Mouse (Mus musculus): ENCODE results near the gene Elf4. TPM values are rescaled to one million over a fixed set of nuclear protein-coding genes. Genes with fewer than 3 reads are reported as not detected.

The Elf4 gene
- polyA plus RNA-seq, 1 experiment from 2014 or later, result 19.8 TPM

DNA sequence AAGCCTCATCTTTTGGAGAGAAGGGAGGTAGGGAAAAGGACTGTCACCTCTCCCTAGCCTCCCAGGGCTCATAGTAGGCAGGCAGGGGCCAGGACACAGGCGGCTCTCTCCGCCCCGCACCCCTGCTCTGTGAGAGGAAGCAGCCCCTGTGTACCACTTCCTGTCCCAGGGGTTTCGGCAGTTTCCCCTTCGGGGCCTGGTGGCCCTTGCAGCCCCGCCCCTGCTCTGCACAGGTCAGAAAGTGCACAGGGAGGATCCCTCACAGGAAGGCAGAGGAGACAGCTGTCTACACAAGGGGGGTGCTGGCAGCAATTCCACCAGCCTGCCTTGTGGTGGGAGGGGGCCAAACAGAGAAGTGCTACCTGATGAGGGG is 29.4 kb downstream of the Elf4 start:
- H3K9ac ChIP-seq (ENCODE audit: low read length), result no peak overlapping the region
- H3K4me1 ChIP-seq (replicated peaks; ENCODE audit: control insufficient read depth, insufficient read depth, low read length), result 0 out of 2 replicates have a peak, but pooled peaks cover 3% of the 10 kb centered on the region
- H3K4me2 ChIP-seq (ENCODE audit: low read length), result no peak overlapping the region
- DNase-seq (ENCODE audit: low spot score) (no peak), ATAC-seq (replicated peaks; ENCODE audit: low FRiP score, low TSS enrichment, low read depth) (no peak)
- no peaks in the 10 kb centered on the region for H3K9me3 ChIP-seq (ENCODE audit: control insufficient read depth, low read length)
- H3K4me3 ChIP-seq (ENCODE audit: low read depth, low read length), result no peak overlapping the region
- 35% methylated on average over 6 of the region's 6 CpGs for WGBS
- no peak overlapping the region for H3K27ac ChIP-seq (ENCODE audit: low read depth)
- no peaks in the 10 kb centered on the region for H3K27me3 ChIP-seq (replicated peaks; ENCODE audit: control insufficient read depth, insufficient read depth, low read length)
- H3K36me3 ChIP-seq (ENCODE audit: control insufficient read depth, insufficient read depth, low read length), result no peaks in the 10 kb centered on the region

DNA sequence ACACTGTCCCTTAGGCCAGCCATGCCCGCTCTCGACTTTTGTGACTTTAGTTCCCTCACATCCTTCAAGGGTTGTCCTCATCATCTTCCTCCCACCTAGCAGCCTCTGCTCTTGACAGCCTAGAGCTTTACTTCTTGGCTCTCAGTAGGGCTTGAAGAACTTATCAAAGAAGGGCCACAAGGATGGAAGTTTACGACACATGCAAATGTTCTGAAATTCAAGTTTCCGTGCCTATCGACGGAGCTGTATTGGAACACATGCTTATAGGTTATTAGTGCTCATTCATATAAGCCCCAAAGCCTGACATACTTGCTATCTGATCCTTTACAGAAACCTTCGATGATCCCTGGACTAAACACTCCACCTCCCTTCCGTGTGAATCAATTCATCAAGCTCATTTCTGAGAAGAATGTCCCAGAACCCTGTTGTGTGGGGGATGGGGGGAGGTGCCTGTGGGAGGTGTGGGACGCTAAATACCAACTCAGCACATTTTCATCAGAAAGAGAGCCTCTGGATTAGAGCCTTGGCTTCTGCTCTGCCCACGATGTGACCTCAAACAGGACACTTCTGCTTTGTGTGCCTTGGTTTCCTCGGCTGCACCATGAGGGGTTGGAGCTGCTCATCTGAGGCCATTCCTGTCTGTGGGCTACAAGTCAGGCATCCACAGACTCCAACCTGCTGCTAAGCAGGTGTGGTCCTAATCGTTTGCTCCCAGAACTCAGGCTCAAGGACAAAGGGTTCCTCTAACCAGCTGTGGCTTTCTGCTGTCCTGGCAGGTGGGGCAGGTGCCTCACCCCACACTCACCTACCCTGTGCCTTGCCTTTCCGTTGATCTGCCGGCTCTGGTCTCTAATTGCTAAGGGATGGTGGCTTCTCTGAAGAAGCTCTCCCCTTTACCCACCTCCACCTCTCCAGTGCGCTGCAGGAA is 30.1 kb downstream of the Elf4 start:
- Histone ChIP-seq H3K9me3 (ENCODE audit: control insufficient read depth, low read length) (no peaks in the 10 kb centered on the region), H3K4me2 (ENCODE audit: low read length) (no peak overlapping the region), H3K27me3 (replicated peaks; ENCODE audit: control insufficient read depth, insufficient read depth, low read length) (no peaks in the 10 kb centered on the region), H3K36me3 (ENCODE audit: control insufficient read depth, insufficient read depth, low read length) (no peaks in the 10 kb centered on the region), H3K4me1 (replicated peaks; ENCODE audit: control insufficient read depth, insufficient read depth, low read length) (0 out of 2 replicates have a peak, but pooled peaks cover 3% of the 10 kb centered on the region), H3K27ac (ENCODE audit: low read depth) (no peak overlapping the region), H3K4me3 (ENCODE audit: low read depth, low read length) (no peak overlapping the region), H3K9ac (ENCODE audit: low read length) (no peak overlapping the region)
- 62% methylated on average over 15 of the region's 15 CpGs for WGBS
- DNase-seq (ENCODE audit: low spot score) (no peak), ATAC-seq (replicated peaks; ENCODE audit: low FRiP score, low TSS enrichment, low read depth) (no peak)

DNA sequence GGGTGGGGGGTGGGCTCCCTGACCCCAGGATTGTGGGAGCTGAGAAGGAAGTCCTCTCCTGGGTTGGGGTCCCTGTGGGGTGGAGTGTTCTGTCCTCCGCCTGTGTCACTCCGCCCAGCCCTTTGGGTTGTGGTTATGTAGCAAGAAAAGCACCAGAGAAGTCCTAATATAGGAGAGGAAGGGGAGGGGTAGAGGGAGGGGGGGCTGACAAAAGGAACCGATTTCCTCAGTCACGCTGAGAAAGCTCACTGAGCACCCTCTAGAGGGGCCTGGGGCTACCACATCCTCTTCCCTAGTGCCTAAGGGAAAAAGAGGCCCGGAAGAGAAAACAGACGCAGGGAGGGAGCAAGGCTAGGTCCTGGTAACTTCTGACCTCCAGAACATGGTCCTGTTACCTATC is 33.4 kb downstream of the Elf4 start:
- Histone ChIP-seq H3K27ac (ENCODE audit: low read depth) (no peak overlapping the region), H3K9me3 (ENCODE audit: control insufficient read depth, low read length) (no peaks in the 10 kb centered on the region), H3K36me3 (ENCODE audit: control insufficient read depth, insufficient read depth, low read length) (no peaks in the 10 kb centered on the region), H3K4me1 (replicated peaks; ENCODE audit: control insufficient read depth, insufficient read depth, low read length) (0 out of 2 replicates have a peak, but pooled peaks cover 3% of the 10 kb centered on the region), H3K27me3 (replicated peaks; ENCODE audit: control insufficient read depth, insufficient read depth, low read length) (no peaks in the 10 kb centered on the region), H3K9ac (ENCODE audit: low read length) (no peak overlapping the region), H3K4me3 (ENCODE audit: low read depth, low read length) (no peak overlapping the region), H3K4me2 (ENCODE audit: low read length) (no peak overlapping the region)
- 44% methylated on average over 6 of the region's 6 CpGs for WGBS
- no peak for ATAC-seq (replicated peaks; ENCODE audit: low FRiP score, low TSS enrichment, low read depth)
- DNase-seq (ENCODE audit: low spot score), result no peak

DNA sequence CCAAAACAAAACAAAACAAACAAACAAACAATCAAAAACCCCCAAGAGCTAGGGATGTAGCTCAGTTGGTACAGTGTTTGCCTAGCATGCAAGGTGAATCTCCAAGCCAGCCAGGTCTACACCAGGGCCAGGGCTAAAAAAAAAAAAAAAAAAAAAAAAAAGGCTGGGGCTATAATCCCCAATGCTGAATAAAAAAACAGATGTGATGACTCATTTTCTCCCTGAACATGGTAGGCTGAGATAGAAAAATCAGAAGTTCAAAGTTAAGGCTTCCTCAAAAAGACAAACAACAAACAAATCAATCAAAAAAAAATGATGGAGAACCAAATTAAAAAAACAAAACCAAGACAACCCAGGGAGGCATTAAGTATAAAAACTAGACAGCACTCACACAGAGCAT is 33.8 kb downstream of the Elf4 start:
- Histone ChIP-seq H3K4me2 (ENCODE audit: low read length) (no peak overlapping the region), H3K9me3 (ENCODE audit: control insufficient read depth, low read length) (no peaks in the 10 kb centered on the region), H3K4me1 (replicated peaks; ENCODE audit: control insufficient read depth, insufficient read depth, low read length) (0 out of 2 replicates have a peak, but pooled peaks cover 3% of the 10 kb centered on the region), H3K9ac (ENCODE audit: low read length) (no peak overlapping the region), H3K27ac (ENCODE audit: low read depth) (no peak overlapping the region), H3K4me3 (ENCODE audit: low read depth, low read length) (no peak overlapping the region), H3K27me3 (replicated peaks; ENCODE audit: control insufficient read depth, insufficient read depth, low read length) (no peaks in the 10 kb centered on the region), H3K36me3 (ENCODE audit: control insufficient read depth, insufficient read depth, low read length) (no peaks in the 10 kb centered on the region)
- no peak for ATAC-seq (replicated peaks; ENCODE audit: low FRiP score, low TSS enrichment, low read depth)
- no peak for DNase-seq (ENCODE audit: low spot score)

DNA sequence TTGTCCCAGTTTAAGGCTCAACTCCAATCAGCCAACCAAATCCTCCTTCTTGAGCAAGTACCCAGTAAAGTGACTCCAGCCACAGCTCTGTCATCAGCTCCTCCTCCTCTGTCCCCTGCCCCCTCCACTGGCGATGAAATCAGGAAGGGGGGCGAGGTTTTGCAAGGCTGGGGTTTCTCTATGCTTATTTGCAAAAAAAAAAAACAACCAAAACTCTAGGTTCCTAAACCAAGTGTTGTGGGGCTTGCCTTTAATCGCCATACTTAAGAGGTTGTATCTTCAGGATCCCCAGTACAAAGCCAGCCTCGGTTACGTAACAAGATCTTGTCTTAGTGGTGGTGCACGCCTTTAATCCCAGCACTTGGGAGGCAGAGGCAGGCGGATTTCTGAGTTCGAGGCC is 34.3 kb downstream of the Elf4 start:
- Histone ChIP-seq H3K9me3 (ENCODE audit: control insufficient read depth, low read length) (no peaks in the 10 kb centered on the region), H3K27ac (ENCODE audit: low read depth) (no peak overlapping the region), H3K4me2 (ENCODE audit: low read length) (no peak overlapping the region), H3K27me3 (replicated peaks; ENCODE audit: control insufficient read depth, insufficient read depth, low read length) (no peaks in the 10 kb centered on the region), H3K9ac (ENCODE audit: low read length) (no peak overlapping the region), H3K36me3 (ENCODE audit: control insufficient read depth, insufficient read depth, low read length) (no peaks in the 10 kb centered on the region), H3K4me1 (replicated peaks; ENCODE audit: control insufficient read depth, insufficient read depth, low read length) (0 out of 2 replicates have a peak, but pooled peaks cover 3% of the 10 kb centered on the region), H3K4me3 (ENCODE audit: low read depth, low read length) (no peak overlapping the region)
- no peak for DNase-seq (ENCODE audit: low spot score)
- no peak for ATAC-seq (replicated peaks; ENCODE audit: low FRiP score, low TSS enrichment, low read depth)
- WGBS, result 88% methylated on average over 8 of the region's 8 CpGs

DNA sequence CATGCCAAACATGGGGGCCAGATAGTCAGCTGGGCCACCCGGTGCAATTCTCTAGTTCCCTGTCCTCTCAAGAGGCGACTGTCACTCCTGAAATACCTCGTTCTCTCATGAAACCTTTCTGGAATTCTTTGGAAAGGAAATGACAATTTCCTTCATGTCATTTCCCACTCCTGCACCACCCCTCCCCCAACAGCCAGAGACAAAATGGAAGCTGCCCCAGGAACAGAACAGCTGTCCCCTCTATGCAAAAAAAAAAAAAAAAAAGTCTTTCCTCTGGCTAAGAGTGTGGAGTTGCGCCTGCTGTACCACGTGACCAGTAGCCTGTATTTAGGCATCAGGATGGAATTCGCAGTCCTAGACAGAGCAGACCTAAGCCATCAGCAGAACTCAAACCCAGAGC is 34.7 kb downstream of the Elf4 start:
- no peak overlapping the region for H3K27ac ChIP-seq (ENCODE audit: low read depth)
- H3K9ac ChIP-seq (ENCODE audit: low read length), result no peak overlapping the region
- H3K9me3 ChIP-seq (ENCODE audit: control insufficient read depth, low read length), result no peaks in the 10 kb centered on the region
- no peaks in the 10 kb centered on the region for H3K4me1 ChIP-seq (replicated peaks; ENCODE audit: control insufficient read depth, insufficient read depth, low read length)
- H3K36me3 ChIP-seq (ENCODE audit: control insufficient read depth, insufficient read depth, low read length), result no peaks in the 10 kb centered on the region
- no peak overlapping the region for H3K4me2 ChIP-seq (ENCODE audit: low read length)
- no peak overlapping the region for H3K4me3 ChIP-seq (ENCODE audit: low read depth, low read length)
- H3K27me3 ChIP-seq (replicated peaks; ENCODE audit: control insufficient read depth, insufficient read depth, low read length), result no peaks in the 10 kb centered on the region
- DNase-seq (ENCODE audit: low spot score) (no peak), ATAC-seq (replicated peaks; ENCODE audit: low FRiP score, low TSS enrichment, low read depth) (no peak)
- 72% methylated on average over 6 of the region's 6 CpGs for WGBS

DNA sequence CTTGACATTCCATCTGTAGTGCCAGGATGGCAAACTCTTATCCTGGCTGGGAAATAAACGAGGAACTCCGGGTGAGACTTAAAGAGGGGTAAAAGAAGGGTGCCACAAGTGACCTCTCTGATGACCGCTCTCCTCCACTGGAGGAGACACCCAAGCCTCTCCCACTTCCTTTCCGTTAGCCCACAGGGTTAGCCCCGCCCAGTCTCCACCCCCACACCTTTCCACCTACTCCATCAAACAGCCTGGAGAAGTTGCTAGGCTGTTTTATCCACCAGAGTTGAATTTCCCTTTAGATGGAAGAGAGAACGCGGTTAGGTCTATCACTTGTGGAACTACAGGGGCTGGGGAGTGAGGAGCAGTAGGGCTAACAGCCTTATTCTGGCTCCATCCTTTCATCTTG is 37.7 kb downstream of the Elf4 start:
- H3K4me2 ChIP-seq (ENCODE audit: low read length), result no peak overlapping the region
- H3K36me3 ChIP-seq (ENCODE audit: control insufficient read depth, insufficient read depth, low read length), result no peaks in the 10 kb centered on the region
- DNase-seq (ENCODE audit: low spot score) (no peak), ATAC-seq (replicated peaks; ENCODE audit: low FRiP score, low TSS enrichment, low read depth) (no peak)
- 49% methylated on average over 7 of the region's 7 CpGs for WGBS
- no peak overlapping the region for H3K9ac ChIP-seq (ENCODE audit: low read length)
- H3K27ac ChIP-seq (ENCODE audit: low read depth), result no peak overlapping the region
- H3K27me3 ChIP-seq (replicated peaks; ENCODE audit: control insufficient read depth, insufficient read depth, low read length), result no peaks in the 10 kb centered on the region
- H3K4me3 ChIP-seq (ENCODE audit: low read depth, low read length), result no peak overlapping the region
- H3K4me1 ChIP-seq (replicated peaks; ENCODE audit: control insufficient read depth, insufficient read depth, low read length), result no peaks in the 10 kb centered on the region
- no peaks in the 10 kb centered on the region for H3K9me3 ChIP-seq (ENCODE audit: control insufficient read depth, low read length)

DNA sequence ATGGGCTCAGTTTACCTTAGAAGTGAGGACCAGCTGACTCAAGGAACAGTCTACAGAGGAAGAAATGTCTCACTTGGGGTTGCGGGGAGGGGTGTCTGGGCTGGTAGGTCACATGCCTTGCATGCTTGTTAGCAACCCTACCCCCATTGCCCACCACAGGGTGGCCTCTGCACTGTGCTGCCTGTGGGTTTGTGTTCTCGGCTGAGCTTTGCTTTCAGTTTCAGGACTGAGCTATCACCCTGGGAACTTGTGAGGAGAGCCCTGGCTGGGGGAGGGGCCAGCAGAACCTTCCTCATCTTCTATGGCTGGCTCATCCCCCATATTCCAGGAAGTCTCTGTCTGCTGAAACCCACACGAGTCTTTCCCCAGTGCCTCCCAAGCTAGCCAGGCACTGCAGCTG is 38.3 kb downstream of the Elf4 start:
- Histone ChIP-seq H3K27ac (ENCODE audit: low read depth) (no peak overlapping the region), H3K4me2 (ENCODE audit: low read length) (no peak overlapping the region), H3K4me1 (replicated peaks; ENCODE audit: control insufficient read depth, insufficient read depth, low read length) (no peaks in the 10 kb centered on the region), H3K36me3 (ENCODE audit: control insufficient read depth, insufficient read depth, low read length) (no peaks in the 10 kb centered on the region), H3K27me3 (replicated peaks; ENCODE audit: control insufficient read depth, insufficient read depth, low read length) (no peaks in the 10 kb centered on the region), H3K9me3 (ENCODE audit: control insufficient read depth, low read length) (no peaks in the 10 kb centered on the region), H3K9ac (ENCODE audit: low read length) (no peak overlapping the region), H3K4me3 (ENCODE audit: low read depth, low read length) (no peak overlapping the region)
- DNase-seq (ENCODE audit: low spot score) (no peak), ATAC-seq (replicated peaks; ENCODE audit: low FRiP score, low TSS enrichment, low read depth) (peak; percentile 60; the same call in 1 of the 2 replicates)
- WGBS, result 21% methylated on average over 3 of the region's 3 CpGs

DNA sequence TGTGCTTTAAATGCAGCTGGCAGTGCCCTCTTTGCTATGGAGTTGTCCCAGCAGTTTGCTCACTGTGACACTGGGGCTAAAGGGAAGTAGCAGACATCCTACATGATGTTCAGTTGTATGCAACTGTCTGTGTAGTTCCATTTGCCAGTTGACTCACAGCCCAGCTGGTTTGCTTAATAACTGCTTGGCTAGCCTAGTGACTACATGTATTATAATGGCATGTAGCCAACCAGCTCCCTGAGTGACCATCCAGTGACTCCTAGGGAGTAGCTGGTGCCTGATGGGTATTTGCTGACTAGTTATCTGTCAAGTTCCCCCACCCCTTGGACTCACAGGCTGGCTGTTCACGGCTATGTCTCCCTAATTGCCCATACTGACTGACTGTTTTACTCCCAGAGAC is 39.3 kb downstream of the Elf4 start:
- Histone ChIP-seq H3K9ac (ENCODE audit: low read length) (no peak overlapping the region), H3K4me2 (ENCODE audit: low read length) (no peak overlapping the region), H3K4me1 (replicated peaks; ENCODE audit: control insufficient read depth, insufficient read depth, low read length) (no peaks in the 10 kb centered on the region), H3K36me3 (ENCODE audit: control insufficient read depth, insufficient read depth, low read length) (no peaks in the 10 kb centered on the region; the same call in 1 of the 2 replicates), H3K27me3 (replicated peaks; ENCODE audit: control insufficient read depth, insufficient read depth, low read length) (no peaks in the 10 kb centered on the region), H3K9me3 (ENCODE audit: control insufficient read depth, low read length) (no peaks in the 10 kb centered on the region), H3K27ac (ENCODE audit: low read depth) (no peak overlapping the region), H3K4me3 (ENCODE audit: low read depth, low read length) (no peak overlapping the region)
- WGBS, result 50% methylated on average over 1 of the region's 1 CpGs
- DNase-seq (ENCODE audit: low spot score), result no peak
- no peak for ATAC-seq (replicated peaks; ENCODE audit: low FRiP score, low TSS enrichment, low read depth)

Measured in intestine, embryonic 14.5 days (tissue).